Mouse (Mus musculus): ENCODE results near the gene Gm28171.
"Not testable (repeated sequence)": the region's sequence is repeated elsewhere in the genome, so short reads cannot be mapped to it uniquely, and the experiment has no call there.

Gene Gm28171

DNA sequence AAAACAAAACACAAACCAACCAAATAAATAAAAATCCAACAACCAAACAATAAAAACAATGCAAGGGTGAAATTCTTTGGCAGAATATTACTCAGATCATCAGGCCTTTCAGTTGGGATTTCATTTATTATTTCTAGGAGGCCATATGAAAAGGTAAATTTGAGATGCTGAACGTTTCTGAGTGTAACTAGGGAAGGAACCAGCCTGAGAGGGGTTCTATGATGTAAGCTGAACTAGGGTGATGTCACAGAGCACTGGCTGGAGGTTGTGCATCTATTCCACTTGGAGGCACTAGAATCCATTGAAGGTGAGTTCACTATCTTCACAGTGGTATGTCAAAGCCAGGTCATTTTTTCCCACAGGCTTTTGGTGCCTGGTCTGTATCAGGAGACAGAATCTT, at the start of gene Gm28171:
Gene Gm28171 (plus strand): TSS at position 301 of the 400 bp plus-strand sequence.
- not testable (repeated sequence) for DNase-seq
